Mouse (Mus musculus): ENCODE results near the gene Cfap157.

DNA sequence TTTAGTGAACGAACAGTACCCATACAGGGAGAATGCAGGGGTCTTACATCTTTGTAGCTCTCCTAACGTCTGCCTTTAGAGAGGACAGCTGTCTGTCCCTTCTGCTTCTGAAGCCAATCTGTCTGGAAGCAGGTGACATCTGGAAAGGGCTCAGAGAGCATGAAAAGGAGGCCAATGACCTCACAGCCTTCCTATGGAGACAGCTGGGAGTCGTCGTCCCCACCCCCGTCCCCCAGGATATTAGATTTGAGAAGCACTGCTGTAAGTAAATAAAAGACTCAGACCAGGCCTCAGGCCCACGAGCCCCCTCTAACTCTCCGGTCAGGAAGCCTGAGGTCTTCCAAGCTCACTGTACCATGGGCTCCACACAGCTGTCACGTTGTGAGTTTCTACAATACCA is 40.0 kb upstream of the Cfap157 start:
- no peak for TF ChIP-seq POLR2A (IDR thresholded peaks at IDR 0.05; ENCODE audit: borderline replicate concordance, extremely low read depth, low read depth, low read length)
- TF ChIP-seq CTCF (IDR thresholded peaks at IDR 0.05; ENCODE audit: insufficient read depth, low read length) = no peak
